Mouse (Mus musculus): ENCODE measurements around the gene Tunar.

DNA sequence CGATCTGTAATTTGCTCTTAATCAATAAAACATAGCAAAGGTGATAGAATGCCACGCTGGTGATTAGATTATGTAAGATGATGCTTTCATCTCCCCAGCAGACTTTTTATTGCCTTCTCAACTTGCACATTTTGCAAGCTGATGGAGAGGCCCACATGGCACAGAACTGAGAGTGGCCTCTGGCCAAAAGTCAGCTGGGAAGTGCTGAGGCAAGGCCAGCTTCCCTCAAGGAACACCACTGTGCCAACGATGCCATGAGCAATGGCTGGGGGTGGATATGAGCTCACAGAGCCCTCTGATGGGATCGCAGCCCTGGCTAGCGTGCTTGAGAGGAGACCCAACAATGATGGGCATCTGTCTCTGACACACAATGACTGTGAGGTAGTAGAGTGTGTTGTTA lies 6.6 kb upstream of the Tunar start:
- TF ChIP-seq CTCF (IDR thresholded peaks at IDR 0.05; ENCODE audit: borderline replicate concordance, extremely low read depth, insufficient read depth, insufficient read length) (no peak), POLR2A (IDR thresholded peaks at IDR 0.05; ENCODE audit: borderline replicate concordance, extremely low read depth, insufficient read depth, insufficient read length, poor library complexity, severe bottlenecking) (no peak)

Data from brain, embryonic 14.5 days (tissue).